Mouse (Mus musculus) layer of hippocampus, adult 18-20 months (tissue): ENCODE data around the gene Tbxas1. TPM values are rescaled to one million over a fixed set of nuclear protein-coding genes. Genes with fewer than 3 reads are reported as not detected.

Experiments used
- DNase-seq, 2 experiments: peaks; one replicate each; pipeline ENCODE4 v3.0.0; 2022; ENCODE audit warnings: low spot score in 2 of 2
- total RNA-seq, 2 experiments: library from RNA; stranded (reverse); gene quantifications; 2 replicates each; pipeline ENCODE4 v1.2.3; 2021

Gene Tbxas1
- total RNA-seq, 2 experiments from 2014 or later, result 1.9 to 2.7 TPM

- no peak for DNase-seq
These were observed 237.9 kb downstream of the Tbxas1 start for GRCm38 (mm10) chr6:39113141-39113540.

GRCm38 (mm10) chr6:39115438-39115837 lies 240.2 kb downstream of the Tbxas1 start:
- DNase-seq, result no peak

- peak; percentile 5 to 39 for DNase-seq
These were observed 242.6 kb downstream of the Tbxas1 start, which contains the start of gene Parp12 for GRCm38 (mm10) chr6:39117584-39118455. Gene Parp12, minus strand, starts transcription at chr6:39118349.

GRCm38 (mm10) chr6:39118456-39118881 lies 243.3 kb downstream of the Tbxas1 start:
- DNase-seq, result no peak

- no peak for DNase-seq
These were observed 245.5 kb downstream of the Tbxas1 start for GRCm38 (mm10) chr6:39120685-39121084.

- no peak for DNase-seq
These were observed 249.5 kb downstream of the Tbxas1 start for GRCm38 (mm10) chr6:39124719-39125118.

- no peak for DNase-seq
These were observed 256.3 kb downstream of the Tbxas1 start for GRCm38 (mm10) chr6:39131480-39131879.

GRCm38 (mm10) chr6:39132556-39132955 lies 257.4 kb downstream of the Tbxas1 start:
- DNase-seq, result no peak

Other genes with a start within 250 kb of the Tbxas1 start
- gene Klrg2, start 238.2 kb upstream of the Tbxas1 start, total RNA-seq, result 1 to 10 TPM in 1 of 2 experiments, under 1 TPM in 1; 0.64 to 1.2 TPM
- gene Clec2l, start 212.3 kb upstream of the Tbxas1 start, total RNA-seq, result 10 to 100 TPM; 49.0 to 57.6 TPM
- 10 to 100 TPM; 63.8 to 66.2 TPM for gene Hipk2, start 761 bp downstream of the Tbxas1 start, total RNA-seq
- gene Parp12, start 242.9 kb downstream of the Tbxas1 start, total RNA-seq, result 1 to 10 TPM; 6.5 to 6.6 TPM